Mouse (Mus musculus): ENCODE results near the gene Tbx15.
A peak's percentile ranks its signal among the peaks of the same experiment; 100 is the strongest.

Gene Tbx15

GRCm38 (mm10) chr3:99248831-99249550, 8.8 kb downstream of the Tbx15 start:
- no peak for DNase-seq (ENCODE audit: inconsistent ontology term)

GRCm38 (mm10) chr3:99249551-99249870, 9.3 kb downstream of the Tbx15 start:
- no peak for DNase-seq (ENCODE audit: inconsistent ontology term)

- DNase-seq (ENCODE audit: inconsistent ontology term), result no peak
Measured at GRCm38 (mm10) chr3:99249906-99250305, 9.7 kb downstream of the Tbx15 start.

GRCm38 (mm10) chr3:99251271-99252165, 11.3 kb downstream of the Tbx15 start:
- DNase-seq (ENCODE audit: inconsistent ontology term), result no peak

- DNase-seq (ENCODE audit: inconsistent ontology term), result no peak
Measured at GRCm38 (mm10) chr3:99252461-99253091, 12.4 kb downstream of the Tbx15 start.

- DNase-seq (ENCODE audit: inconsistent ontology term), result peak; percentile 44
Measured at GRCm38 (mm10) chr3:99253092-99253488, 12.9 kb downstream of the Tbx15 start.

GRCm38 (mm10) chr3:99253497-99254451, 13.6 kb downstream of the Tbx15 start:
- peak; percentile 44 for DNase-seq (ENCODE audit: inconsistent ontology term)

GRCm38 (mm10) chr3:99254559-99255151, 14.5 kb downstream of the Tbx15 start:
- DNase-seq (ENCODE audit: inconsistent ontology term), result no peak

- no peak for DNase-seq (ENCODE audit: inconsistent ontology term)
Measured at GRCm38 (mm10) chr3:99255411-99256365, 15.5 kb downstream of the Tbx15 start.

GRCm38 (mm10) chr3:99256366-99256750, 16.2 kb downstream of the Tbx15 start:
- DNase-seq (ENCODE audit: inconsistent ontology term), result no peak

GRCm38 (mm10) chr3:99256766-99257165, 16.6 kb downstream of the Tbx15 start:
- no peak for DNase-seq (ENCODE audit: inconsistent ontology term)

GRCm38 (mm10) chr3:99257586-99258577, 17.7 kb downstream of the Tbx15 start:
- no peak for DNase-seq (ENCODE audit: inconsistent ontology term)

- DNase-seq (ENCODE audit: inconsistent ontology term), result no peak
Measured at GRCm38 (mm10) chr3:99259741-99260270, 19.6 kb downstream of the Tbx15 start.

GRCm38 (mm10) chr3:99260395-99260794, 20.2 kb downstream of the Tbx15 start:
- DNase-seq (ENCODE audit: inconsistent ontology term), result no peak

- no peak for DNase-seq (ENCODE audit: inconsistent ontology term)
Measured at GRCm38 (mm10) chr3:99261371-99261791, 21.2 kb downstream of the Tbx15 start.

GRCm38 (mm10) chr3:99261986-99262385, 21.8 kb downstream of the Tbx15 start:
- DNase-seq (ENCODE audit: inconsistent ontology term), result no peak

- DNase-seq (ENCODE audit: inconsistent ontology term), result no peak
Measured at GRCm38 (mm10) chr3:99263471-99263903, 23.3 kb downstream of the Tbx15 start.

GRCm38 (mm10) chr3:99264695-99265094, 24.5 kb downstream of the Tbx15 start:
- DNase-seq (ENCODE audit: inconsistent ontology term), result no peak

All from Muller cell, postnatal 12 days (primary cell).